11 mouse cellular contexts compared by ENCODE assay signal in the genomic region with DNA sequence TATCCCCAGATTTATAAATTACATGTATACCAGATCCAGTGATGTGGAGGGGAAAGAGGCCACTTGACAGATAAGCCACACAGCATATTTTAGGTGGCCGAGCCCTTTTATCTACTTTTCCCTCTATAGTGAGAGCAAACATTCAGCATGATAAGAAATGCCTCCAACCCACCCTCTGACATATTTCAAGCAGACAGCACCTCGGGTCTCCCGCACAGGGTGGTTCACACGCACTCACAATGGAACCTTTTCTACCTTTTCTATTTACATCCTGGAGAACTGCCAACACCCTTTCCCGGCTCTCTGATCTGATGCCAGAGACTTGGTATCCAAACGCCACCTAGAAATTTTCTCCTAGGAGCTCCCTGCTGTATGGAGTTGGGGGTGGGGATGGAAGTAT. TPM values are rescaled to one million over a fixed set of nuclear protein-coding genes. Genes with fewer than 3 reads are reported as not detected.
A peak's percentile ranks its signal among the peaks of the same experiment; 100 is the strongest.
DNase-seq lines count a peak whose midpoint lies in the region; ATAC-seq and TF ChIP-seq lines count a peak whose summit lies in the region.
"Had no signal": no experiment of that assay in that cellular context is flagged by ENCODE, and none has a peak within 500 bp of the region (broad histone marks: within the 10 kb centered on the region; RNA-seq: fewer than 3 reads in every experiment).

No protein-coding gene starts in this region.

- no peak for TF ChIP-seq EP300 in heart, postnatal 0 days (IDR thresholded peaks at IDR 0.05; ENCODE audit: low read depth)

- no peak for TF ChIP-seq CTCF in heart, postnatal 0 days (IDR thresholded peaks at IDR 0.05; ENCODE audit: low read depth)

- peak overlapping the region; percentile 26 for H3K4me2 ChIP-seq in heart, postnatal 0 days (ENCODE audit: low read depth, low read length)
- H3K4me2 ChIP-seq in lung, embryonic 15.5 days = 0 out of 2 replicates have a peak overlapping the region, but pooled peaks have one; percentile 28
- H3K4me2 ChIP-seq: limb, embryonic 12.5 days had no signal

- no peaks in the 10 kb centered on the region for H3K9me3 ChIP-seq in heart, postnatal 0 days (replicated peaks; ENCODE audit: control insufficient read depth, low read length)
- no peaks in the 10 kb centered on the region for H3K9me3 ChIP-seq in lung, embryonic 15.5 days
- H3K9me3 ChIP-seq: limb, embryonic 12.5 days had no signal

- H3K4me3 ChIP-seq in heart, postnatal 0 days (ENCODE audit: low read depth, low read length) = no peak overlapping the region
- no peak overlapping the region for H3K4me3 ChIP-seq in lung, embryonic 15.5 days
- H3K4me3 ChIP-seq: limb, embryonic 12.5 days had no signal

- 0 out of 2 replicates have a peak overlapping the region, but pooled peaks have one; percentile 12 for H3K27ac ChIP-seq in heart, postnatal 0 days (ENCODE audit: low read depth)
- H3K27ac ChIP-seq in lung, embryonic 15.5 days = peak overlapping the region; percentile 60
- H3K27ac ChIP-seq: limb, embryonic 12.5 days had no signal

- no peaks in the 10 kb centered on the region for H3K27me3 ChIP-seq in heart, postnatal 0 days (ENCODE audit: control insufficient read depth, insufficient read depth, low read length)
- no peaks in the 10 kb centered on the region for H3K27me3 ChIP-seq in lung, embryonic 15.5 days
- H3K27me3 ChIP-seq: limb, embryonic 12.5 days had no signal

- intact Hi-C loops in left cerebral cortex, postnatal 4 days (cut with DNase I) = no loop called here

- DNase-seq in cerebellum, adult 9-11 months = peak; percentile 8
- DNase-seq in heart, postnatal 0 days (ENCODE audit: low spot score) = peak; percentile 64
- no peak for DNase-seq in heart, adult 18-20 months
- peak; percentile 9 to 31 for DNase-seq in cerebellum, postnatal 36 days
- DNase-seq in left cerebral cortex, postnatal 4 days = no peak
- DNase-seq in urinary bladder, postnatal 10 days (ENCODE audit: low spot score) = no peak
- DNase-seq: gastrocnemius, postnatal 14 days; kidney, postnatal 36 days had no signal

- no peak overlapping the region for H3K9ac ChIP-seq in heart, postnatal 0 days (replicated peaks; ENCODE audit: low read depth, low read length)
- no peak overlapping the region for H3K9ac ChIP-seq in lung, embryonic 15.5 days
- H3K9ac ChIP-seq: limb, embryonic 12.5 days had no signal

- H3K36me3 ChIP-seq in heart, postnatal 0 days (replicated peaks; ENCODE audit: control insufficient read depth, insufficient read depth, low read length) = 0 out of 2 replicates have a peak, but pooled peaks cover 4% of the 10 kb centered on the region
- H3K36me3 ChIP-seq in lung, embryonic 15.5 days = no peaks in the 10 kb centered on the region
- H3K36me3 ChIP-seq: limb, embryonic 12.5 days had no signal

- peaks cover 41% of the 10 kb centered on the region for H3K4me1 ChIP-seq in heart, postnatal 0 days (ENCODE audit: control insufficient read depth, insufficient read depth)
- peaks cover 49% of the 10 kb centered on the region for H3K4me1 ChIP-seq in lung, embryonic 15.5 days

- WGBS in heart, postnatal 0 days = 7% methylated on average over 6 of the region's 6 CpGs
- 10% methylated on average over 6 of the region's 6 CpGs for WGBS in lung, embryonic 15.5 days

- no peak for ATAC-seq in cerebellum, adult (ENCODE audit: insufficient number of reproducible peaks, low FRiP score, low TSS enrichment)
- ATAC-seq in heart, postnatal 0 days (ENCODE audit: insufficient read depth, low read depth) = no peak
- ATAC-seq in lung, embryonic 15.5 days (ENCODE audit: borderline replicate concordance, extremely low read depth, low FRiP score, low TSS enrichment) = peak; percentile 62

RNA-seq across cellular contexts. Expression of gene Lamc1, which starts 58.0 kb away (rescaled TPM):
- 186 and 215 TPM in 2 replicates for total RNA-seq in heart, postnatal 0 days (2014; rRNA removed; ENCODE audit: low replicate concordance)
- 55.9 and 62.8 TPM in 2 replicates for polyA plus RNA-seq in heart, postnatal 0 days (2015; fragmentation: Nextera tagmentation; extraction: Ambion mirVana)
- 10 to 100 TPM; 83.1 to 94.8 TPM for total RNA-seq in heart, adult 18-20 months (2021)
- polyA plus RNA-seq in lung, embryonic 15.5 days (2015; fragmentation: Nextera tagmentation; extraction: Ambion mirVana) = 120 and 122 TPM in 2 replicates
- 10 to 100 TPM; 41.9 to 46.2 TPM for total RNA-seq in left cerebral cortex, postnatal 4 days (2021)

Comparison
In these comparisons a context has a peak if more than half of its experiments do, and no peak if none do; other contexts are left out.
1. DNase-seq: peak in cerebellum, adult 9-11 months (single experiment), heart, postnatal 0 days (single experiment) and cerebellum, postnatal 36 days (2 of 2); none in heart, adult 18-20 months (0 of 2), left cerebral cortex, postnatal 4 days (single experiment) and urinary bladder, postnatal 10 days (single experiment).